Mouse (Mus musculus): ENCODE data around the gene Babam2. TPM values are rescaled to one million over a fixed set of nuclear protein-coding genes. Genes with fewer than 3 reads are reported as not detected.

Babam2 gene
- polyA plus RNA-seq, 1 experiment, result 92.8 TPM

- H3K9ac ChIP-seq (ENCODE audit: low read depth, poor library complexity, severe bottlenecking), result no peak overlapping the region
- no peak for TF ChIP-seq CTCF (IDR thresholded peaks at IDR 0.05; ENCODE audit: low read depth, low read length)
- no peak for TF ChIP-seq POLR2A (IDR thresholded peaks at IDR 0.05; ENCODE audit: insufficient read depth, low read length)
- no peak for TF ChIP-seq EP300 (IDR thresholded peaks at IDR 0.05; ENCODE audit: insufficient read depth, low read depth, low read length)
- H3K36me3 ChIP-seq (ENCODE audit: control insufficient read depth, insufficient read depth, low read length, poor library complexity, severe bottlenecking), result no peaks in the 10 kb centered on the region
- H3K9me3 ChIP-seq (replicated peaks; ENCODE audit: control insufficient read depth, insufficient read depth, low read length, poor library complexity, severe bottlenecking), result no peaks in the 10 kb centered on the region
- H3K4me3 ChIP-seq (ENCODE audit: low read depth, low read length), result no peak overlapping the region
- no peak overlapping the region for H3K27ac ChIP-seq (ENCODE audit: insufficient read depth, low read length)
- H3K4me1 ChIP-seq (ENCODE audit: control insufficient read depth, insufficient read depth, low read length), result no peaks in the 10 kb centered on the region
- H3K27me3 ChIP-seq (ENCODE audit: control insufficient read depth, insufficient read depth, low read length, poor library complexity, severe bottlenecking), result no peaks in the 10 kb centered on the region
Observed at GRCm38 (mm10) chr5:32029834-32030433, 332.4 kb downstream of the Babam2 start.

- Histone ChIP-seq H3K4me3 (ENCODE audit: low read depth, low read length) (no peak overlapping the region), H3K36me3 (ENCODE audit: control insufficient read depth, insufficient read depth, low read length, poor library complexity, severe bottlenecking) (no peaks in the 10 kb centered on the region), H3K9ac (ENCODE audit: low read depth, poor library complexity, severe bottlenecking) (no peak overlapping the region), H3K9me3 (replicated peaks; ENCODE audit: control insufficient read depth, insufficient read depth, low read length, poor library complexity, severe bottlenecking) (no peaks in the 10 kb centered on the region), H3K27ac (ENCODE audit: insufficient read depth, low read length) (no peak overlapping the region), H3K27me3 (ENCODE audit: control insufficient read depth, insufficient read depth, low read length, poor library complexity, severe bottlenecking) (no peaks in the 10 kb centered on the region), H3K4me1 (ENCODE audit: control insufficient read depth, insufficient read depth, low read length) (no peaks in the 10 kb centered on the region)
- TF ChIP-seq EP300 (IDR thresholded peaks at IDR 0.05; ENCODE audit: insufficient read depth, low read depth, low read length) (no peak), CTCF (IDR thresholded peaks at IDR 0.05; ENCODE audit: low read depth, low read length) (no peak), POLR2A (IDR thresholded peaks at IDR 0.05; ENCODE audit: insufficient read depth, low read length) (no peak)
Observed at GRCm38 (mm10) chr5:32033185-32033584, 335.7 kb downstream of the Babam2 start.

- H3K9ac ChIP-seq (ENCODE audit: low read depth, poor library complexity, severe bottlenecking), result no peak overlapping the region
- H3K4me3 ChIP-seq (ENCODE audit: low read depth, low read length), result no peak overlapping the region
- H3K36me3 ChIP-seq (ENCODE audit: control insufficient read depth, insufficient read depth, low read length, poor library complexity, severe bottlenecking), result no peaks in the 10 kb centered on the region
- TF ChIP-seq EP300 (IDR thresholded peaks at IDR 0.05; ENCODE audit: insufficient read depth, low read depth, low read length), result no peak
- TF ChIP-seq CTCF (IDR thresholded peaks at IDR 0.05; ENCODE audit: low read depth, low read length), result no peak
- TF ChIP-seq POLR2A (IDR thresholded peaks at IDR 0.05; ENCODE audit: insufficient read depth, low read length), result no peak
- no peak overlapping the region for H3K27ac ChIP-seq (ENCODE audit: insufficient read depth, low read length)
- no peaks in the 10 kb centered on the region for H3K4me1 ChIP-seq (ENCODE audit: control insufficient read depth, insufficient read depth, low read length)
- no peaks in the 10 kb centered on the region for H3K9me3 ChIP-seq (replicated peaks; ENCODE audit: control insufficient read depth, insufficient read depth, low read length, poor library complexity, severe bottlenecking)
- H3K27me3 ChIP-seq (ENCODE audit: control insufficient read depth, insufficient read depth, low read length, poor library complexity, severe bottlenecking), result no peaks in the 10 kb centered on the region
Observed at GRCm38 (mm10) chr5:32033621-32034020, 336.1 kb downstream of the Babam2 start.

- no peak overlapping the region for H3K9ac ChIP-seq (ENCODE audit: low read depth, poor library complexity, severe bottlenecking)
- no peak overlapping the region for H3K4me3 ChIP-seq (ENCODE audit: low read depth, low read length)
- TF ChIP-seq EP300 (IDR thresholded peaks at IDR 0.05; ENCODE audit: insufficient read depth, low read depth, low read length), result no peak
- TF ChIP-seq CTCF (IDR thresholded peaks at IDR 0.05; ENCODE audit: low read depth, low read length), result no peak
- TF ChIP-seq POLR2A (IDR thresholded peaks at IDR 0.05; ENCODE audit: insufficient read depth, low read length), result no peak
- H3K27me3 ChIP-seq (ENCODE audit: control insufficient read depth, insufficient read depth, low read length, poor library complexity, severe bottlenecking), result no peaks in the 10 kb centered on the region
- H3K9me3 ChIP-seq (replicated peaks; ENCODE audit: control insufficient read depth, insufficient read depth, low read length, poor library complexity, severe bottlenecking), result no peaks in the 10 kb centered on the region
- H3K36me3 ChIP-seq (ENCODE audit: control insufficient read depth, insufficient read depth, low read length, poor library complexity, severe bottlenecking), result no peaks in the 10 kb centered on the region
- H3K4me1 ChIP-seq (ENCODE audit: control insufficient read depth, insufficient read depth, low read length), result no peaks in the 10 kb centered on the region
- no peak overlapping the region for H3K27ac ChIP-seq (ENCODE audit: insufficient read depth, low read length)
Observed at GRCm38 (mm10) chr5:32034475-32035054, 337.1 kb downstream of the Babam2 start.

- Histone ChIP-seq H3K27me3 (ENCODE audit: control insufficient read depth, insufficient read depth, low read length, poor library complexity, severe bottlenecking) (no peaks in the 10 kb centered on the region), H3K9ac (ENCODE audit: low read depth, poor library complexity, severe bottlenecking) (no peak overlapping the region), H3K4me3 (ENCODE audit: low read depth, low read length) (no peak overlapping the region), H3K4me1 (ENCODE audit: control insufficient read depth, insufficient read depth, low read length) (no peaks in the 10 kb centered on the region), H3K9me3 (replicated peaks; ENCODE audit: control insufficient read depth, insufficient read depth, low read length, poor library complexity, severe bottlenecking) (no peaks in the 10 kb centered on the region), H3K36me3 (ENCODE audit: control insufficient read depth, insufficient read depth, low read length, poor library complexity, severe bottlenecking) (no peaks in the 10 kb centered on the region), H3K27ac (ENCODE audit: insufficient read depth, low read length) (no peak overlapping the region)
- TF ChIP-seq EP300 (IDR thresholded peaks at IDR 0.05; ENCODE audit: insufficient read depth, low read depth, low read length) (no peak), POLR2A (IDR thresholded peaks at IDR 0.05; ENCODE audit: insufficient read depth, low read length) (no peak), CTCF (IDR thresholded peaks at IDR 0.05; ENCODE audit: low read depth, low read length) (no peak)
Observed at GRCm38 (mm10) chr5:32035721-32036320, 338.3 kb downstream of the Babam2 start.

GRCm38 (mm10) chr5:32036896-32037295, 339.4 kb downstream of the Babam2 start:
- Histone ChIP-seq H3K27ac (ENCODE audit: insufficient read depth, low read length) (no peak overlapping the region), H3K4me3 (ENCODE audit: low read depth, low read length) (no peak overlapping the region), H3K36me3 (ENCODE audit: control insufficient read depth, insufficient read depth, low read length, poor library complexity, severe bottlenecking) (no peaks in the 10 kb centered on the region), H3K4me1 (ENCODE audit: control insufficient read depth, insufficient read depth, low read length) (no peaks in the 10 kb centered on the region), H3K27me3 (ENCODE audit: control insufficient read depth, insufficient read depth, low read length, poor library complexity, severe bottlenecking) (no peaks in the 10 kb centered on the region), H3K9ac (ENCODE audit: low read depth, poor library complexity, severe bottlenecking) (no peak overlapping the region), H3K9me3 (replicated peaks; ENCODE audit: control insufficient read depth, insufficient read depth, low read length, poor library complexity, severe bottlenecking) (no peaks in the 10 kb centered on the region)
- no peak for TF ChIP-seq EP300 (IDR thresholded peaks at IDR 0.05; ENCODE audit: insufficient read depth, low read depth, low read length)
- no peak for TF ChIP-seq CTCF (IDR thresholded peaks at IDR 0.05; ENCODE audit: low read depth, low read length)
- TF ChIP-seq POLR2A (IDR thresholded peaks at IDR 0.05; ENCODE audit: insufficient read depth, low read length), result no peak
